Mouse (Mus musculus) liver, postnatal 0 days (tissue): ENCODE data around the gene Robo1.

Experiments used
- CTCF ChIP-seq: sonication (generic); IDR thresholded peaks from 2 replicates; pipeline ENCODE4 v1.5.1; 2016; ENCODE audit warnings: antibody characterized with exemption, low read depth
- EP300 ChIP-seq: IDR thresholded peaks from 2 replicates; pipeline ENCODE4 v1.6.1; 2016; ENCODE audit warnings: antibody characterized with exemption, low read depth, mild to moderate bottlenecking

DNA sequence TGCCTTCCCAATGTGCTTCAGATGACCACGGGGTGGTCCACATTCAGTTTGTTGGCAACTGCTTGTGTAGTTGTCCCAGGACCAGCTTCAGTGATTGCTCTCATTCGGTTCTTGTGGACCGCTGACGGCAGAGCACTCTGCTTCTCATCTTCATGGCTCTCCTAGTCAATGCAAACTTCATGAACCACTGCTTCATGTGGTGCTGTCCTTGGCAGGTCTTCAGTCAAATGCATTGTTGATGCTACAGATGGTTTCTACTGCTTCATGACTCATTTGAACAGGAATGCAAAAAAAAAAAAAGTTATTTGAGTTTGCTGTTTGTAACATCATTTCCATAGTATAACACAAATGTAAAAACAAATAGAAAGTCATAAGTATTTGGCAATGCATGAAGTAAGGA lies 636.3 kb downstream of the Robo1 start:
- TF ChIP-seq CTCF (no peak), EP300 (no peak)
